Comparison of ENCODE assay signal across 8 mouse cellular contexts in genomic region chr3:55243056-55243471, GRCm38 (mm10). TPM values are rescaled to one million over a fixed set of nuclear protein-coding genes. Genes with fewer than 3 reads are reported as not detected.
A peak's percentile ranks its signal among the peaks of the same experiment; 100 is the strongest.
DNase-seq lines count a peak whose midpoint lies in the region; ATAC-seq lines count a peak whose summit lies in the region.

No protein-coding gene starts in this region.

- no peak for DNase-seq in heart, postnatal 4 days
- DNase-seq in ZHBTc4 (ENCODE audit: low read depth, low spot score) = peak; percentile 17
- peak; percentile 26 to 34 for DNase-seq in frontal cortex, postnatal 14 days (ENCODE audit: low spot score in 2 of 2)
- DNase-seq in liver, embryonic 13.5 days = no peak
- DNase-seq in gastrocnemius, adult 18-20 months (ENCODE audit: low spot score) = no peak
- DNase-seq in urinary bladder, postnatal 25 days (ENCODE audit: low spot score) = no peak

- H3K4me2 ChIP-seq in heart, embryonic 12.5 days = peak overlapping the region; percentile 97
- peak overlapping the region; percentile 40 for H3K4me2 ChIP-seq in liver, embryonic 13.5 days

- no peaks in the 10 kb centered on the region for H3K36me3 ChIP-seq in heart, embryonic 12.5 days
- no peaks in the 10 kb centered on the region for H3K36me3 ChIP-seq in liver, embryonic 13.5 days

- peaks cover 27% of the 10 kb centered on the region for H3K27me3 ChIP-seq in heart, embryonic 12.5 days (replicated peaks)
- H3K27me3 ChIP-seq in liver, embryonic 13.5 days = peaks cover 27% of the 10 kb centered on the region

- peak; percentile 6; the same call in 1 of the 2 replicates for ATAC-seq in heart, embryonic 12.5 days (ENCODE audit: insufficient number of reproducible peaks, low FRiP score)
- no peak for ATAC-seq in liver, embryonic 13.5 days (ENCODE audit: low read depth)
- no peak for ATAC-seq in megakaryocyte progenitor cell, adult 5-6 weeks (replicated peaks; ENCODE audit: poor library complexity)

- peak overlapping the region; percentile 69 for H3K9ac ChIP-seq in heart, embryonic 12.5 days
- no peak overlapping the region for H3K9ac ChIP-seq in liver, embryonic 13.5 days

- H3K4me3 ChIP-seq in heart, embryonic 12.5 days = peak overlapping the region; percentile 63
- peak overlapping the region; percentile 32; the same call in 1 of the 2 replicates for H3K4me3 ChIP-seq in liver, embryonic 13.5 days (replicated peaks)

- WGBS in heart, embryonic 12.5 days = 5% methylated on average over 8 of the region's 8 CpGs
- 15% methylated on average over 8 of the region's 8 CpGs for WGBS in liver, embryonic 13.5 days (ENCODE audit: insufficient replicate concordance)

- H3K4me1 ChIP-seq in heart, embryonic 12.5 days (replicated peaks) = peaks cover 7% of the 10 kb centered on the region; the same call in 1 of the 2 replicates
- no peaks in the 10 kb centered on the region for H3K4me1 ChIP-seq in liver, embryonic 13.5 days (replicated peaks)

- H3K27ac ChIP-seq in heart, embryonic 12.5 days (ENCODE audit: poor library complexity, severe bottlenecking) = no peak overlapping the region
- H3K27ac ChIP-seq in liver, embryonic 13.5 days = no peak overlapping the region

- H3K9me3 ChIP-seq in heart, embryonic 12.5 days (replicated peaks) = no peaks in the 10 kb centered on the region
- no peaks in the 10 kb centered on the region for H3K9me3 ChIP-seq in liver, embryonic 13.5 days (replicated peaks)

RNA-seq across cellular contexts. Expression of gene Dclk1, which starts 0.9 kb away (rescaled TPM):
- 8.6 and 9.3 TPM in 2 replicates for polyA plus RNA-seq in heart, embryonic 12.5 days (2016; fragmentation: Nextera tagmentation; extraction: Ambion mirVana)
- total RNA-seq in heart, postnatal 4 days (2021) = 10 to 100 TPM; 13.8 to 14.0 TPM
- polyA plus RNA-seq in liver, embryonic 13.5 days (2015; fragmentation: Nextera tagmentation; extraction: Ambion mirVana) = 1.1 TPM in 2 replicates
- 1 to 10 TPM; 1.7 to 3.1 TPM for total RNA-seq in gastrocnemius, adult 18-20 months (2021)
- not detected in 2 replicates for total RNA-seq in megakaryocyte progenitor cell, adult 5-6 weeks (2015)
- not detected in 2 replicates for total RNA-seq in megakaryocyte progenitor cell, adult 5-6 weeks (2017)

Comparison
In these comparisons a context has a peak if more than half of its experiments do, and no peak if none do; other contexts are left out.
1. DNase-seq: peak in ZHBTc4 (single experiment) and frontal cortex, postnatal 14 days (2 of 2); none in heart, postnatal 4 days (single experiment), liver, embryonic 13.5 days (single experiment), gastrocnemius, adult 18-20 months (single experiment) and urinary bladder, postnatal 25 days (single experiment).